Mouse (Mus musculus): ENCODE measurements around the gene Nod1.

GRCm38 (mm10) chr6:55009391-55010230 lies 37.2 kb upstream of the Nod1 start:
- TF ChIP-seq GATA1 (IDR thresholded peaks at IDR 0.05; ENCODE audit: borderline replicate concordance, low read length), result no peak
- TF ChIP-seq FLI1 (IDR thresholded peaks at IDR 0.05; ENCODE audit: low read length), result no peak

All from megakaryocyte, embryonic 14.5 days (primary cell).